Mouse (Mus musculus): ENCODE results near the gene Pgam2. TPM values are rescaled to one million over a fixed set of nuclear protein-coding genes. Genes with fewer than 3 reads are reported as not detected.

Gene Pgam2
- total RNA-seq, 2 experiments from 2014 or later, result 3,395 to 3,606 TPM

GRCm38 (mm10) chr11:5807956-5808355 is 4.4 kb upstream of the Pgam2 start:
- no peak for DNase-seq

DNA sequence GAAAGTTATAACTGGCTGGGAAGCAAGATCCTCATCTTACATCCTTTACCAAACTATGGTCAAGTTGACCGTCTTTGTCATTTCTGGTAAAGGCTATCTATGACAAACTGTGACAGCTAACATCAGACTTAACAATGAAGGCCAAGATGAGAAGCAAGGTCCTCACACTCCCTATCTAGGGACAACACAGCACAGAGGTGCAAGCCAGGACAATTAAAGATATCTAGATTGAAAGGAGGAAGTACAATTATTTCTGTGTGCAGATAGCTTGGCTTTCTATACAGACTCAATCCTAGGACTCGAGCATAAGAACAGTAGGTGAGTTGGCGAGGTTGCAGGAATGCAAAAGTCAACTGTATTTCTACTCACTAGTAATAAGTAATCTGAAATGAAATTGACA is 2.2 kb upstream of the Pgam2 start:
- no peak for DNase-seq

DNA sequence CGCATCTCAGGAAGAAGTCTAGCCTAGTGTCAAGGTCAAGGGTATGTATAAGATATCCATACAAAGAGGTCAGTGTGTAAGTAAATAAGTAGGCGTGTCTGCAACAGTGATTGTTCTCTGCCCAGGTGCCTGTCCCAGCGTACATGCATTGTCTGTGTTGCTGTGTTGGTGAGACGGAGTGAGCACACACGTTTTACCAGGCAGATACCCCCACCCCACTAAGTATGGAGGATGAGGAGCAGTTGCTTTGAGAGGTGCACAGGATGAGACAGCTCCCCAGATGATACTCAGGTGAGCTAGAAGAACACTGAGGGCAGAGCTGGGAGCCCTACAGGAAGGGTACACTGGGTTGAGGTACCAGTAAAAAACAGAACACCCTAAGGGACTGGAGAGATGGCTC is 641 bp upstream of the Pgam2 start:
- DNase-seq, result no peak

- DNase-seq, result peak; percentile 21
Observed at GRCm38 (mm10) chr11:5802457-5803217, 896 bp downstream of the Pgam2 start.

- DNase-seq, result peak; percentile 87
Observed at GRCm38 (mm10) chr11:5802005-5802404, 1.5 kb downstream of the Pgam2 start.

DNA sequence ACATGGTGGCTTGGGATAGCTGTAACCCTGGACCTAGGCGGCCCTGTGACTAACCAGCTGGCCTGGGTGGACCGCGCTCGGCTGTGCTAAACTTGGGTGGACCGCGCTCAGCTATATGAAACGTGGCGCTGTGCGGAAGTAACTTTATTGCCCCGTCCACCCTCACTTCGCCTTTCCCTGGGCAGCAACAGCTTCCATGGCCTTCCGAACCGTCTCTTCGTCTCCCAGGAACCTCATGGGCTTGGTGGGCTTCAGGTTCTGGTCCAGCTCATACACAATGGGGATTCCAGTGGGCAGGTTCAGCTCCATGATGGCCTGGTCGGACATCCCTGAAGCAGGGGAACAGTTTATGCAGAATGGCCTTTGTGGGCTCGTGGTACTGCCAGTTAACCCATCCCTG is 2.0 kb downstream of the Pgam2 start:
- DNase-seq, result no peak

- peak; percentile 49 for DNase-seq
Observed at GRCm38 (mm10) chr11:5799621-5800490, 3.7 kb downstream of the Pgam2 start.

DNA sequence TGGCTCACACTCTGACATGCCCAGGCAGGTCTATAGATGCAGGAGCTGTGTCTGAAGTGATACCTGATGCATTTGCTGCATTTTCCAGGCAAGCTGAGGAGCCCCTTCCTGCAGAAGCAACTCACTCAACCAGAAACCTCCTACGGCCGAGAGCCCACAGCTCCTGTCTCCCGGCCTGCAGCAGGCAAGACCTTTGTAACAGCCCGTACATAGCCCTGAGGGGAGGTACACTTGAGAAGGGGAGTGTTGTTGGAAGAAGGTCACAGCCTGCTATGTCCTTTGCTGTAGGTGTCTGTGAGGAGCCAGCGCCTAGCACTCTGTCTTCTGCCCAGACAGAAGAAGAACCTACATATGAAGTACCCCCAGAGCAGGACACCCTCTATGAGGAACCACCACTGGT is 5.6 kb downstream of the Pgam2 start:
- DNase-seq, result no peak

DNA sequence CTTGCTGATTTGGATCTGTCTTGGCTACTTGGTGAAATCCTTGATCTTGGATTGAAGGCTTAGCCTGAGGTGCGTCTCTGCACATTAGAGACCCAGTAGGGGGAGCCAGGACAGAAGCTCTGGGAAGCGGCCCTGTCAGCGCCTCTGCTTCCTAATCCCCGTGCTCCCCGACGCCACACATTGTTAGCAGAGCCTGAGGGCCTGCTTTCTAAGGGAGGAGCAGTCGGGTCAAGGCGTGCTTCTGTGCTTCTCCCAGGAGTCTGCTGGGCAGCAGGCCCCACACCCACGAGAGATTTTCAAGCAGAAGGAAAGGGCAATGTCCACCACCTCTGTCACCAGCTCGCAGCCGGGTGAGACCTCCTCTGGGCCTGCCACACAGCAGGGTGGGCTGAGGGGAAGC is 6.2 kb downstream of the Pgam2 start:
- DNase-seq, result no peak

- DNase-seq, result no peak
Observed at GRCm38 (mm10) chr11:5796939-5797338, 6.6 kb downstream of the Pgam2 start.

GRCm38 (mm10) chr11:5795706-5796105 is 7.8 kb downstream of the Pgam2 start:
- peak; percentile 17 for DNase-seq

DNA sequence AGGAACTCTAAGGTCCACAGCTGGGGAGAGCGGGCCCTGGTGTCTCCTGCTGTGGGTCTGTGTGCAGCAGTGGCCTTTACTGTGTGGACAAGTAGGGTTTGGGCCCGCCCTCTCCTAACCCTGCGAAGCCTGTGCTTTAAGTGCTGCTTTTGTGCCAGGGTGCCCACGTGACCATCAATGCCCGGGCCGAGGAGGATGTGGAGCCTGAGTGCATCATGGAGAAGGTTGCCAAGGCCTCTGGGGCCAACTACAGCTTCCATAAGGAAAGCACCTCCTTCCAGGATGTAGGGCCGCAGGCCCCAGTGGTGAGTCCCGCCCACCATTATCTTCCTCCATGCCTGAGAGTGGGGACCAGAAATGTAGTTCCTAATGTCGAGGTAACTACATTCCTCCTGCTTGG is 8.2 kb downstream of the Pgam2 start:
- no peak for DNase-seq

- no peak for DNase-seq
Observed at GRCm38 (mm10) chr11:5790431-5790830, 13.1 kb downstream of the Pgam2 start.

DNA sequence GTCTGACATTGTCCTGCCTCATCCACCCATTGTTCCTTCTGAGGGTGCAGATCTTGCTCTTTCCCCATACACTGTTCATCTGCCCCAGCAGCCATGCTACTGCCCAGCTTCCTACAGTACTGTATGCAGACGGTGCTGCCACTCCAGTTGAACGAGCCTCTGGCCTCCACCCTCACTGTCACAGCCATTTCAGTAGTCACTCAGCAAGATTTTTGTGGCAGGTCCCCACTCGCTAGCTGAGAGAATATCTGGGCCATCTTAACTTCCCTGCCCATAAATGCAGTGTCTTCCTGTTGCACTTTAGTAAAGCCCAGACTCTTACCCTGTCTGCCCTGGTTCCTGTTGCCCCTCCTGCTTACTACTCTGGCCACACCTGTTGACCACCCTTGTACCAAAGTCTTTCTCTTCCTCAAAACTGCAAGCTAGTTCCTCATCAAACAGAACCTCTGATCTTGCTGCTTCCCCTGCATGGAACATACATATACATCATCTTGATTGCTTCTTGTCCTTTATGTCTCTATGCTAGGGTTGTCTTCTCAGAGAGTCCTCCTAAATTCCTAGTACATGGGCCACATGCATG is 13.7 kb downstream of the Pgam2 start:
- DNase-seq, result no peak

GRCm38 (mm10) chr11:5789071-5789753 is 14.3 kb downstream of the Pgam2 start:
- no peak for DNase-seq

GRCm38 (mm10) chr11:5788056-5789014 is 15.2 kb downstream of the Pgam2 start, which contains the start of gene Dbnl:
TSS of gene Dbnl (plus strand) at chr11:5788488.
- peak; percentile 96 for DNase-seq

GRCm38 (mm10) chr11:5787671-5788055 is 15.9 kb downstream of the Pgam2 start:
- no peak for DNase-seq

DNA sequence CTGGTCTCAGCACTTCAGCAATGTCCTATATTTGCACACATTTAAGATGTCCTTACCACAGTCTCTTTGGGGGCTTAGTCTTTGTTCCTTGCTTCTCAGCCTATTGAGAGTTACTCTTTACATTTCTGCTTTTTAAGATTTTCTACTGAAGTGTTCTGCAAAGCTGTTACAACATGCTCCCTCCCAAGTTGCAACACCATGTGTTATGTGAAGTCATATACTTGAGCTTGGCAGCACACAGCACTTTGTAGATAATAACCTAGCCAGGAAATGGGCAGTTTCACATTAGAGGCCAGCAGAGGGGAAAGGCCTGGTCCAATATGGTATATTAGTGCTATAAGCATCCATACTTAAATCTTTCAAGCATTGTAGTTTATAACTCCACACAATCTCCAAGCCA is 17.8 kb downstream of the Pgam2 start:
- no peak for DNase-seq

GRCm38 (mm10) chr11:5782199-5782944 is 21.2 kb downstream of the Pgam2 start:
- no peak for DNase-seq

DNA sequence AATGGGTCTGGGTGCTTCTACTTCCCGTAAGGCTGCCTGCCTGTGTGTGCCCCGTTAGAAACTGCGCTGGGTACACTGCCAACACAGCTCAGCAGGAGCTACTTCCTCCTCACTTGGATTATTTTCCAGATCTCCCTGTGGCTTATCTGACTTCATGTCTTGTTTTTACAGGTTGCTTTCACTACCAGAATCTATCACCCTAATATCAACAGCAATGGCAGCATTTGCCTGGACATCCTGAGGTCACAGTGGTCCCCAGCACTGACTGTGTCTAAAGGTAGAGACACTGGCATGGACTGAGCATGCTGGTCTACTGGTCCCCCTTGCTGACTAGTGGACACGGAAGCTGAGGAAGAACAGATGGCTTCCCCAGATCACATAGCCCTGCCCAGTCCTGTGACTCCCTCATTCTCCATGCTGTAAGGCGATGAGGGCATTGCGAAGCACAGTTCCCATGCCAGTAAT is 23.5 kb downstream of the Pgam2 start:
- DNase-seq, result no peak

Measured in gastrocnemius, postnatal 25 days (tissue).